Mouse (Mus musculus) liver, embryonic 15.5 days (tissue): ENCODE results near the gene Nol4l. TPM values are rescaled to one million over a fixed set of nuclear protein-coding genes. Genes with fewer than 3 reads are reported as not detected.

ENCODE experiments used
- ATAC-seq: fragments of 200-750 bp; cut with Nextera tagmentation; 2 replicates; pipeline ENCODE4 v1.8.0; 2017; ENCODE audit warnings: moderate number of reproducible peaks, mild to moderate bottlenecking, moderate library complexity; ENCODE audit not compliant: insufficient read depth
- H3K27ac ChIP-seq: fragments of 300-500 bp; sonication (generic); replicated peaks from 2 replicates; pipeline ENCODE4 v1.5.1; 2015; ENCODE audit warnings: mild to moderate bottlenecking, inconsistent platforms
- H3K27me3 ChIP-seq: fragments of 300-500 bp; sonication (generic); 2 replicates; pipeline ENCODE4 v1.6.1; 2015; ENCODE audit warnings: mild to moderate bottlenecking, inconsistent platforms
- H3K36me3 ChIP-seq: fragments of 300-500 bp; sonication (generic); replicated peaks from 2 replicates; pipeline ENCODE4 v1.6.1; 2015; ENCODE audit warnings: moderate library complexity, mild to moderate bottlenecking, inconsistent platforms
- H3K4me1 ChIP-seq: fragments of 300-500 bp; sonication (generic); replicated peaks from 2 replicates; pipeline ENCODE4 v1.6.1; 2015; ENCODE audit warnings: inconsistent platforms
- H3K4me2 ChIP-seq: fragments of 300-500 bp; sonication (generic); 2 replicates; pipeline ENCODE4 v1.6.1; 2015; ENCODE audit warnings: moderate library complexity, mild to moderate bottlenecking, inconsistent platforms
- H3K4me3 ChIP-seq: fragments of 300-500 bp; sonication (generic); replicated peaks from 2 replicates; pipeline ENCODE4 v1.5.1; 2015; ENCODE audit warnings: mild to moderate bottlenecking, inconsistent platforms
- H3K9ac ChIP-seq: fragments of 300-500 bp; sonication (generic); 2 replicates; pipeline ENCODE4 v1.6.1; 2015; ENCODE audit warnings: moderate library complexity, mild to moderate bottlenecking, inconsistent platforms
- H3K9me3 ChIP-seq: fragments of 300-500 bp; sonication (generic); replicated peaks from 2 replicates; pipeline ENCODE4 v1.6.1; 2016; ENCODE audit warnings: inconsistent platforms
- WGBS: fragments of 180-500 bp; shearing (Covaris S2); methylation state at CpG from one replicate; pipeline ENCODE4 v1.1.7; 2015; ENCODE audit warnings: mixed read lengths; ENCODE audit not compliant: insufficient replicate concordance; 5-methylcytosine and 5-hydroxymethylcytosine counted together
- polyA plus RNA-seq: library from polyadenylated mRNA; unstranded; fragments of >200 nt; fragmentation: Nextera tagmentation; extraction: Ambion mirVana; gene quantifications from 2 replicates; pipeline ENCODE4 v1.2.1, GENCODE M21; 2015

Gene Nol4l
- polyA plus RNA-seq, 1 experiment from 2014 or later, result 4.9 TPM

DNA sequence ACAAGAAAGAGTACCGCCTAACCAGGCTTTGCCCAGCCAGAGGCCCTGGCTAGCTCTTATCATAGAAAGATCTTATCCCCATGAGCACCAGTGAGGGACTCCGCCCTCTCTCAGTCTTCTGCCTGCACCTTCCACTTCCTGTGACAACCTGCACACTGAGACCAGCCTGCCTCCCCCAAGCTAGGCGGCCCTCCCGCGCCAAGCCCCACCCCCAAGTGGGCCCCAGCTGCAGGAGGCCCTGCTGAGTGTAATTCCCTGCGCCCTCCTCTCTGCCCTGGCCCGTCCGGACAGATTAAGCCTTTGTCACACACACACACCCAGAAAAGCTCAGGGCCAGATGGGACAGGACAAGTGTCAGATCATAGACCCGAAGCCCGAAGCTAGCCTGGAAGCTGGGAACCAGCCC is 3.9 kb downstream of the Nol4l start:
- peak; percentile 78 for ATAC-seq
- peak overlapping the region; percentile 85 for H3K9ac ChIP-seq
- H3K36me3 ChIP-seq, result no peaks in the 10 kb centered on the region
- peak overlapping the region; percentile 98 for H3K4me2 ChIP-seq
- 2% methylated on average over 10 of the region's 10 CpGs for WGBS
- peak overlapping the region; percentile 81 for H3K4me3 ChIP-seq
- H3K27ac ChIP-seq, result peak overlapping the region; percentile 90
- no peaks in the 10 kb centered on the region for H3K9me3 ChIP-seq
- H3K4me1 ChIP-seq, result peaks cover 99% of the 10 kb centered on the region
- peaks cover 25% of the 10 kb centered on the region for H3K27me3 ChIP-seq

DNA sequence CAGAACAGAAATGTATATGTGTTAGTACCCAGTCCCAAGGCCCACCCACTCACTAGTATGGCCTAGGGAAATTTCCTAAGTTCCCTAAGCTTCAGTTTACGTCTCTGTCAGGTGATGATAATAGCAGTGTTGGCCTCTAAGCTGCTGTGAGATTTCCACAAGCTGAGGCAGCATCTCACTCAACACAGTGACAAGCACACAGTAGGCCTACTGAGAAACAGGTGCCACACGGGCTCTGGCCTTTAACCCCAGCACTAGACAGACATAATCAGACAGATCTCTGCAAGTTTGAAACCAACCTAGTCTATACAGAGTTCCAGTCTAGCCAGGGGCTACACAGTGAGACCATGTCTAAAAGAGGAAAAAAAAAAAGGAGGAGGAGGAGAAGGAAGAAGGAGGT is 5.0 kb downstream of the Nol4l start:
- no peak for ATAC-seq
- Histone ChIP-seq H3K4me2 (peak overlapping the region; percentile 98; the same call in 1 of the 2 replicates), H3K36me3 (no peaks in the 10 kb centered on the region), H3K27me3 (peaks cover 14% of the 10 kb centered on the region; the same call in 1 of the 2 replicates), H3K4me3 (no peak overlapping the region), H3K27ac (peak overlapping the region; percentile 90), H3K9me3 (no peaks in the 10 kb centered on the region), H3K4me1 (peaks cover 99% of the 10 kb centered on the region), H3K9ac (peak overlapping the region; percentile 18; the same call in 1 of the 2 replicates)
- 34% methylated on average over 2 of the region's 2 CpGs for WGBS

DNA sequence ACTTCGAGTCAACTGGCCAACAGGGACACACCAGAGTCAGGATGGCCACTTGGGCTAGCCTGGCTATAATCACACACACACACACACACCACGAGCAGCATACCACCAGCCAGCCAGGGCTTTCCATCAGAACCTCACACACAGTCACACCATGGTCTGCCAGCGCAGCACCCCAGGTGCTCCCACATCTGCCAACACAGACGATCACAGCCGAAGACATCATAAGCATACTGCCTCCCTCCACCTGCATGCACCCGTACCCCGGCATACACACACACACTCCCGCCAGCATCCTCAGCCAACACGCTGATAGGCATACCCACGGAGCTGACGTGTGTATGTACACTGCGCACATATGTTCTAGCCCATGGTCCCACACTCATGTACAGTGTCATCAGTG is 6.1 kb downstream of the Nol4l start:
- peak overlapping the region; percentile 90; the same call in 1 of the 2 replicates for H3K27ac ChIP-seq
- peaks cover 11% of the 10 kb centered on the region; the same call in 1 of the 2 replicates for H3K27me3 ChIP-seq
- no peak for ATAC-seq
- H3K36me3 ChIP-seq, result no peaks in the 10 kb centered on the region
- H3K4me3 ChIP-seq, result no peak overlapping the region
- 72% methylated on average over 12 of the region's 12 CpGs for WGBS
- H3K4me2 ChIP-seq, result no peak overlapping the region
- peaks cover 100% of the 10 kb centered on the region for H3K4me1 ChIP-seq
- no peak overlapping the region for H3K9ac ChIP-seq
- no peaks in the 10 kb centered on the region for H3K9me3 ChIP-seq

DNA sequence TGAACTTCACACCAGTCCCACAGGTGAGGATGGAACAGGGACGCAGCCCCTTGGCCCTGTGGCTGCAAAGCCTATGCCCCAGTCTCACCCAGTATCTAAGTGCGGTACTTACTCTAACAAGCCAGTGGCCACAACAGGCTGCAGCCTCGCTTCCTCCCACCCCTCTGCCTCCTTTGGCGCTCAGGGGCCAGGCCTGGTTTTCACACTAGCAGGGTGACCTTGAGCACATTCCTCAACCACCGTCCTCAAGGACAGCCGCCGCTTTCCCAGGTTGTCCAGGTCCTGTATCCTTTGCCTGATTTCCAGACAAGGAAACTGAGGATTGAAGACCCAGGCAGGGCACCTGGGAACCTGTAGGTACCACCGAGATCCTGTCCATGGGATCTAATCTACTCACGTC is 6.6 kb downstream of the Nol4l start:
- ATAC-seq, result no peak
- H3K4me1 ChIP-seq, result peaks cover 100% of the 10 kb centered on the region
- H3K27ac ChIP-seq, result 0 out of 2 replicates have a peak overlapping the region, but pooled peaks have one; percentile 90
- H3K4me2 ChIP-seq, result no peak overlapping the region
- H3K4me3 ChIP-seq, result no peak overlapping the region
- no peaks in the 10 kb centered on the region for H3K36me3 ChIP-seq
- H3K27me3 ChIP-seq, result peaks cover 11% of the 10 kb centered on the region; the same call in 1 of the 2 replicates
- WGBS, result 76% methylated on average over 9 of the region's 9 CpGs
- no peaks in the 10 kb centered on the region for H3K9me3 ChIP-seq
- no peak overlapping the region for H3K9ac ChIP-seq

DNA sequence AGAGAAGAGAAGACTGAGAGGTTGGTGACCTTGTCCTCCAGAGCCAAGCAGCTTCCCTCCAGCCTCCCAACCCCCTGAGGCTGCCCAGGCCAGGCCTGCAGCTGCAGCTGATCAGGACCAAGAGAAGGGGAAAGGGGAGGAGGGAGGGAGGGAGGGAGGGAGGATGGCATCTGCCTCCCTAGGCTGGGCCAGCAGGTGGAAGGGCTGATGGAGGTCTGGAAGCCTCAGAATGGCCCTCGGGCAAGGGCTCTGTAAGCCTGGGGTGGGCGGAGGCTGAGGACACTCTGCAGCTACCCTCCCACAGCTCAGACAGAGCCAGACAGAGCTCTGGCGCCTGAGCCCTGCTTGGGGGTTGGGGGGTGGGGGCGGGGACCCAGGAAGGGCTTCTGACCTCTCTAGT is 7.5 kb downstream of the Nol4l start:
- peaks cover 99% of the 10 kb centered on the region for H3K4me1 ChIP-seq
- ATAC-seq, result no peak

DNA sequence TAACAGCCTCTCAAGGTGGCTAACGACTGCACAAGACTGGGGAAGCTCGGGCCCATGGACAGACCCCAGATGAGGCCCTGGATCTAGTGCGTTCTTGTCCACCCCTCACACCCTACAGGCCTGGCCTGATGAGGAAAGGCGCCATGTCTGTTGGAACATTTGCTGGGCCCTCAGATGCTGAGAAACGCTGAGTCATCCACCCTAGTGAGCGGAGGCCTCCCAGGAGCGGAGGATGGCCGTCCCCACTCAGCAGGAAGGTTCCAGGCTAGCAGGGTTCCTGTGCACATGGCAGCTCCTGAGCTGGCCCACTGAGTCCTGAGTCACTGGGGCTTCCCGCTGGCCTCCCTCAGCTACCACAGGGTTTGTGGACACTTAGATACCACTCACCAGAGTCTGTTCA is 9.7 kb downstream of the Nol4l start:
- Histone ChIP-seq H3K36me3 (no peaks in the 10 kb centered on the region), H3K4me3 (no peak overlapping the region), H3K4me2 (peak overlapping the region; percentile 43; the same call in 1 of the 2 replicates), H3K27ac (peak overlapping the region; percentile 62), H3K27me3 (no peaks in the 10 kb centered on the region), H3K4me1 (peaks cover 99% of the 10 kb centered on the region), H3K9me3 (no peaks in the 10 kb centered on the region), H3K9ac (no peak overlapping the region)
- ATAC-seq, result peak; percentile 60
- WGBS, result 37% methylated on average over 9 of the region's 9 CpGs

More for the DNA sequence above, 7.5 kb downstream of the Nol4l start:
- 55% methylated on average over 4 of the region's 4 CpGs for whole genome bisulfite sequencing
- H3K36me3 ChIP-seq, result no peaks in the 10 kb centered on the region
- no peaks in the 10 kb centered on the region for H3K9me3 ChIP-seq
- no peak overlapping the region; the same call in 1 of the 2 replicates for H3K27ac ChIP-seq
- no peak overlapping the region for H3K4me2 ChIP-seq
- no peak overlapping the region for H3K9ac ChIP-seq
- H3K27me3 ChIP-seq, result peaks cover 3% of the 10 kb centered on the region; the same call in 1 of the 2 replicates
- H3K4me3 ChIP-seq, result no peak overlapping the region

DNA sequence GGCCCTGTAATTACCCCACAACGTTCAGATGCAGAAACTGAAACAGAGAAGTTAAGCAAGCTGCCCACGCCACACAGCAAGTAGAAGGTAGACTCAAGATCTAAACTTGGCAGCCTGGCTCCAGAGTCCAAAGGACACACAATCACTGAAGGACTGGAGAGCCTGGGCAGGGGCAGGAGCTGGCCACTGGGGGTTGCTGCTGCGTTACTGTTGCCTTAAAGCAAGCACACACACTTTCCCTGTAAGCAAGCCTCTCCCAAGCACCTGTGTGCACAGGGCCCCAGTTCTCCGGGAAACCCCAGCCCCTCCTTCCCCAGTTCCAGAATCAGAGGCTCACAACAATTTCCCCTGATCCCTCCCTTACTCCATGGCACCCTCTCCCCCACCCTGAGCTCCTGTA is 12.8 kb downstream of the Nol4l start:
- H3K36me3 ChIP-seq, result no peaks in the 10 kb centered on the region
- H3K4me2 ChIP-seq, result no peak overlapping the region
- peaks cover 96% of the 10 kb centered on the region for H3K4me1 ChIP-seq
- H3K9me3 ChIP-seq, result no peaks in the 10 kb centered on the region
- H3K4me3 ChIP-seq, result no peak overlapping the region
- ATAC-seq, result no peak
- no peak overlapping the region for H3K9ac ChIP-seq
- H3K27ac ChIP-seq, result no peak overlapping the region
- 51% methylated on average over 4 of the region's 4 CpGs for WGBS
- no peaks in the 10 kb centered on the region for H3K27me3 ChIP-seq

DNA sequence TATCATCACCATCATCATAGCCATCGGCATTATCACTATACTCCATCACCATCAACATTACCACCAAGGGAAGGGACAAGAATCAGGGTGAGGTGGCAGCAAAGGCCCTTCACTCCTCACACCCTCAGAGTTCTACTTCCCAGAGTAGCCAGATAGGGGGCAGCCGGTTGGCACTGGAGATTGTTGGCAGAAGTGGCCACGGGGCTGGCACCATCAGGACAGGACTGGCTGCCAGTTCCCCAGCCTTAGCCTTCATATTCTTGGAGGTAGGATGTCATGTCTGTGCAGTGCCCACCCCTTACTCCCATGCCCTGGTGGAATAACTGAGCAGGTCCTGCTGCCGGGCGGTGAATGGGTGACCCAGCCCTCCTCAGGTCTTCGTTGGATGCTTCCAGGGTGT is 14.2 kb downstream of the Nol4l start:
- no peak overlapping the region for H3K27ac ChIP-seq
- 84% methylated on average over 6 of the region's 6 CpGs for WGBS
- no peak overlapping the region for H3K4me3 ChIP-seq

DNA sequence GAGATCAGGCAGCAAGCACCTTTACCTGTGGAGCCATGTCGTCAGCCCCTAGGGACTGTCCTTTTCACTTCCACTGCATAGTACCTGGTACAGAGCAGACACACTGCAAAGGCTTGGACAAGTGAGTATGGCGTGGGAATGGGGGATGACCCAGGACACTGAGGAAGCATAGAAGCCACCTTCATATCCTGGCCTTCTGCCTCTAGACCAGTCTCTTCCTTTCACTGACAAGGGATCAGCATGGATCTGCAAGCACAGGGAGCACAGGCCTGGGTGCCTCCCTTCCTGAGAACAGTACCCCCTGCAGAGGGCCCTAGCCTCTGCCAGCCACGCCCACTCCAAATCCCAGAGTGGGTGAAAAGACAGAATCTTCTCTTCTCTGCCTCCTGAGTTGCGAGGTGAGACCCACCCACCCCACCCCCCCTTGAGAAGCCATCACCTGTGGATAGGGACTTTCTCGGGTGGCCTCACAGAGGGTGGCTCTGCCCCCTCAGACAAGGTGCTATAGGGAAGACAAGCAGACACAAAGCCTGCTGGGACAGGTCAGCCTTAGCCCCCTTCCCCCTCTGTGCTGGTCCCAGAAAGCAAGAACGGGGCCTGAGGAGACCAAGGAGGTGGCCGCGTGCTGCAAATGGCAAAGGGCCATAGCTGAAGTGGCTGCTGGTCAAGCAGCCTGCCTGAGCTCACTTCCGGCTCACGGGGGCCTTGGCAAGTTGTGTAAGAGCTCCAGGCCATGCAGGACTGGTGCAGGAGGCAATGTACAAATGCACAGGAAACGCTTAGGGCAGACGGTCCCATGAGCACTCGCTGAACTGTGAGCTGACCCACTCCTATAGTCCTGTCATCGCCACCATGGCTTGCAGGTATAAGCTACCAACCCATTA is 15.0 kb downstream of the Nol4l start:
- Histone ChIP-seq H3K4me3 (no peak overlapping the region), H3K4me2 (0 out of 2 replicates have a peak overlapping the region, but pooled peaks have one; percentile 5), H3K9me3 (no peaks in the 10 kb centered on the region), H3K4me1 (peaks cover 94% of the 10 kb centered on the region), H3K27me3 (no peaks in the 10 kb centered on the region), H3K9ac (no peak overlapping the region), H3K36me3 (no peaks in the 10 kb centered on the region), H3K27ac (no peak overlapping the region)
- WGBS, result 63% methylated on average over 14 of the region's 14 CpGs
- no peak for ATAC-seq

More for the DNA sequence above, 14.2 kb downstream of the Nol4l start:
- ATAC-seq, result no peak
- no peaks in the 10 kb centered on the region for H3K27me3 ChIP-seq
- peaks cover 94% of the 10 kb centered on the region for H3K4me1 ChIP-seq
- no peaks in the 10 kb centered on the region for H3K9me3 ChIP-seq
- H3K4me2 ChIP-seq, result no peak overlapping the region
- no peak overlapping the region for H3K9ac ChIP-seq
- no peaks in the 10 kb centered on the region for H3K36me3 ChIP-seq

DNA sequence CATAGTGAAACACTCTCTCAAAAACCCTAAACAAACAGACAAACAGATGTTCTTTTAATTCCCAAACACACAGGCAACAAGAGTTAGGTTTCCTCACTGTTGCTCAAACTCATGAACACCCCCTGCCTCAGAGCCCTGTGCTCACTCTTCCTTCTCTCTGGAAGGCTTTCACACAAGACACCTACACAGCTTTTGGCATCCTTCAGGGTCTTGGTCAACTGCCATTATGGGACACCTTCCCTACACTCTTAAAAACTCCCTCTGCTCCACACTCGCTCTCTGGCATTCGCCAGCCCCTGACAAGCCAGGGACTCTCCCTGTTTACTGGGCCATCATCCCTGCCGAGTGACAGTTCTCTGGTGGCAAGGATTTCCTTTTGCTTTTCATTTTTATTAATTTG is 15.8 kb downstream of the Nol4l start:
- H3K4me1 ChIP-seq, result peaks cover 94% of the 10 kb centered on the region
- H3K9me3 ChIP-seq, result no peaks in the 10 kb centered on the region
- H3K27ac ChIP-seq, result no peak overlapping the region
- H3K9ac ChIP-seq, result no peak overlapping the region
- H3K4me2 ChIP-seq, result no peak overlapping the region
- WGBS, result 83% methylated on average over 3 of the region's 3 CpGs
- H3K36me3 ChIP-seq, result no peaks in the 10 kb centered on the region
- no peaks in the 10 kb centered on the region for H3K27me3 ChIP-seq
- no peak overlapping the region for H3K4me3 ChIP-seq
- no peak for ATAC-seq

DNA sequence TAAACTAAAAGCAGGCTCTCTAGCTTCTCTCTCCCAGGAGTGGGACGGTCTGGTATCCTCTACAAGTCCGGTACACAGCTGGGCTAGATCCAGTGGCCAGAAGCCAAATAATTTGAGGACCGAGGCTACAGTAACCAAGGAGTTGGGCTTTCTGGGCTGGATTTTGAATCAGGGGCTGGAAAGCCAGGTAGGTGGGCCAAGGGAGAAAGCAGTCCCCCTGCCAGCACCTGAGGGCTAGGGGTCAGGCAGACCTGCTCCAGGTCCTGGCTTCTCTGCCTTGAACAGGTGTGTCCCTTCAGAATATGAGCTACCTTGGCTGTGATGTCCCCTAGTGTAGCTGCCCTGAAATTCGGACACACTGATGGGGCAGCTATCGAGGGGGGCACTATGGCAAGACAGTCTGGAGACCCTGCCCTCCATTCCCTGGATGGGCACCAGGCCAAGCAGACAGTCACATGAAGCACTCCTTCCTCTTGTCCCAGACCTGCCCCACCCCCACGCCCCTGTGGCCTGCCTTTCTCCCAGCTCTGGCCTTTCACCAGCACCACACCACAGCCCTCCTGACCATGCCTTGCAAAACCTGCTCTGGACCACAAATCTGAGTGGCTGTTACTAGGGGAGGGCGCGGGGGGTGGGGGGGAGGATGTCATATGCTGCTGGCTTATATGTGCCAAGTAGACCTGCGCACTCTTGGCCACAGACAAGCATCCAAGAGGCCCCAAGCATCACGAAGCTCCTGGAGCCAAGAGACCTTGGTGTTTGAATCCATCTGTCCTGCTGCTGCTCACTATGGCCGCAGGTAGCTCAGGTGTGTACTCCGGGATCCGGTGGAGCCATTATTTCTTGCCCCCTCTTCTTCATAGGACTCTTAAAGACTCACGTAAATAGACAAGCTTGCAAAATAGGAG is 17.1 kb downstream of the Nol4l start:
- Histone ChIP-seq H3K9me3 (no peaks in the 10 kb centered on the region), H3K36me3 (no peaks in the 10 kb centered on the region), H3K9ac (no peak overlapping the region), H3K4me1 (peaks cover 93% of the 10 kb centered on the region), H3K27me3 (no peaks in the 10 kb centered on the region), H3K4me2 (no peak overlapping the region), H3K4me3 (no peak overlapping the region), H3K27ac (no peak overlapping the region)
- 82% methylated on average over 14 of the region's 14 CpGs for WGBS
- no peak for ATAC-seq
